ENCODE assay signal across 15 mouse cellular contexts in the genomic region with DNA sequence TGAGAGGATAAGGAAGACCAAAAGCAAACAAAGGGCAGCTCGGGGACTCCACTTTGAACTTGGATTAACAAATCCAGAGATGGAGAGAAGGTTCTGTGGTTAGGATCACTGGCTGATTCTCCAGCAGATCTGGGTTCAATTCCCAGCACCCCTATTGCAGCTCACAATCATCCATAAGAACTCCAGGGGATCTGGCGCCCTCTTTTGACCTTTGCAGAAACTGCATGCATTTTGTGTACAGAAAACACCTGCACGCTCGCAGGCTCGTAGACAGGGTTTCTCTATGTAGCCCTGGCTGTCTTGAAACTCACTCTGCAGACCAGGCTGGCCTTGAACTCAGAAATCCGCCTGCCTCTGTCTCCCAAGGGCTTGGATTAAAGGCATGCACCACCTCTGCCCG.
DNase-seq lines count a peak whose midpoint lies in the region; ATAC-seq and TF ChIP-seq lines count a peak whose summit lies in the region.
"Had no signal": no experiment of that assay in that cellular context is flagged by ENCODE, and none has a peak within 500 bp of the region (broad histone marks: within the 10 kb centered on the region; RNA-seq: fewer than 3 reads in every experiment).

No protein-coding gene starts in this region.

- H3K9me3 ChIP-seq in forebrain, postnatal 0 days (ENCODE audit: low read length), result no peaks in the 10 kb centered on the region
- H3K9me3 ChIP-seq in forebrain, embryonic 15.5 days, result no peaks in the 10 kb centered on the region
- no peaks in the 10 kb centered on the region for H3K9me3 ChIP-seq in lung, embryonic 14.5 days (ENCODE audit: low read depth, low read length)
- H3K9me3 ChIP-seq in ES-Bruce4 (replicated peaks; ENCODE audit: control insufficient read depth, insufficient read depth, low read length, poor library complexity, severe bottlenecking), result no peaks in the 10 kb centered on the region
- H3K9me3 ChIP-seq: heart, embryonic 10.5 days; limb, embryonic 12.5 days; lung, embryonic 15.5 days had no signal

- peak; percentile 29; the same call in 1 of the 2 replicates for TF ChIP-seq CTCF in forebrain, postnatal 0 days (IDR thresholded peaks at IDR 0.05; ENCODE audit: low read depth)
- no peak for TF ChIP-seq CTCF in lung, embryonic 14.5 days (IDR thresholded peaks at IDR 0.05; ENCODE audit: low read depth)
- peak; percentile 43 for TF ChIP-seq CTCF in ES-Bruce4 (IDR thresholded peaks at IDR 0.05; ENCODE audit: low read depth, low read length)

- ATAC-seq in forebrain, postnatal 0 days, result no peak
- ATAC-seq in forebrain, embryonic 15.5 days (replicated peaks), result no peak
- no peak for ATAC-seq in lung, embryonic 14.5 days (ENCODE audit: insufficient read depth)

- peaks cover 9% of the 10 kb centered on the region; the same call in 1 of the 2 replicates for H3K36me3 ChIP-seq in forebrain, postnatal 0 days (ENCODE audit: insufficient read depth)
- peaks cover 4% of the 10 kb centered on the region; the same call in 1 of the 2 replicates for H3K36me3 ChIP-seq in forebrain, embryonic 15.5 days
- peaks cover 5% of the 10 kb centered on the region; the same call in 1 of the 2 replicates for H3K36me3 ChIP-seq in lung, embryonic 14.5 days (ENCODE audit: insufficient read depth)
- H3K36me3 ChIP-seq in ES-Bruce4 (ENCODE audit: control insufficient read depth, insufficient read depth, low read length, poor library complexity, severe bottlenecking), result no peaks in the 10 kb centered on the region; the same call in 1 of the 2 replicates
- H3K36me3 ChIP-seq: lung, embryonic 15.5 days had no signal

- no peak for DNase-seq in forebrain, postnatal 0 days
- peak; percentile 18 for DNase-seq in lung, embryonic 14.5 days
- no peak for DNase-seq in lung, adult 18-20 months
- DNase-seq in induced T-regulatory cell, adult 2 months (ENCODE audit: low read depth), result peak; percentile 52
- no peak for DNase-seq in gastrocnemius, adult 8-10 months (ENCODE audit: low spot score in 2 of 2)
- DNase-seq in cerebellum, postnatal 10 days, result no peak
- DNase-seq: adrenal gland, postnatal 25 days; heart, postnatal 4 days; kidney, postnatal 25 days; layer of hippocampus, postnatal 36 days had no signal

- no peak for TF ChIP-seq POLR2A in ES-Bruce4 (IDR thresholded peaks at IDR 0.05; ENCODE audit: insufficient read depth, low read length)

- TF ChIP-seq EP300 in ES-Bruce4 (IDR thresholded peaks at IDR 0.05; ENCODE audit: insufficient read depth, low read depth, low read length), result no peak

- no peak overlapping the region for H3K27ac ChIP-seq in forebrain, postnatal 0 days (ENCODE audit: low read depth, low read length)
- H3K27ac ChIP-seq in forebrain, embryonic 15.5 days (replicated peaks), result no peak overlapping the region
- no peak overlapping the region for H3K27ac ChIP-seq in lung, embryonic 14.5 days (ENCODE audit: low read depth)
- no peak overlapping the region for H3K27ac ChIP-seq in ES-Bruce4 (ENCODE audit: insufficient read depth, low read length)
- H3K27ac ChIP-seq: heart, embryonic 10.5 days; limb, embryonic 12.5 days; lung, embryonic 15.5 days had no signal

- H3K9ac ChIP-seq in forebrain, postnatal 0 days, result no peak overlapping the region
- no peak overlapping the region for H3K9ac ChIP-seq in forebrain, embryonic 15.5 days (replicated peaks)
- no peak overlapping the region for H3K9ac ChIP-seq in lung, embryonic 14.5 days
- no peak overlapping the region for H3K9ac ChIP-seq in ES-Bruce4 (ENCODE audit: low read depth, poor library complexity, severe bottlenecking)
- H3K9ac ChIP-seq: limb, embryonic 12.5 days; lung, embryonic 15.5 days had no signal

- H3K4me3 ChIP-seq in forebrain, postnatal 0 days (ENCODE audit: low read depth, low read length), result no peak overlapping the region
- no peak overlapping the region for H3K4me3 ChIP-seq in forebrain, embryonic 15.5 days
- no peak overlapping the region for H3K4me3 ChIP-seq in lung, embryonic 14.5 days (ENCODE audit: low read depth, low read length)
- H3K4me3 ChIP-seq in ES-Bruce4 (ENCODE audit: low read depth, low read length), result no peak overlapping the region
- H3K4me3 ChIP-seq: heart, embryonic 10.5 days; limb, embryonic 12.5 days; lung, embryonic 15.5 days had no signal

- 0 out of 2 replicates have a peak, but pooled peaks cover 4% of the 10 kb centered on the region for H3K4me1 ChIP-seq in forebrain, postnatal 0 days (ENCODE audit: insufficient read depth)
- peaks cover 8% of the 10 kb centered on the region for H3K4me1 ChIP-seq in forebrain, embryonic 15.5 days
- no peaks in the 10 kb centered on the region for H3K4me1 ChIP-seq in lung, embryonic 14.5 days (ENCODE audit: insufficient read depth)
- H3K4me1 ChIP-seq in ES-Bruce4 (ENCODE audit: control insufficient read depth, insufficient read depth, low read length), result no peaks in the 10 kb centered on the region
- H3K4me1 ChIP-seq: heart, embryonic 10.5 days; lung, embryonic 15.5 days had no signal

- WGBS in forebrain, postnatal 0 days, result 87% methylated on average over 7 of the region's 7 CpGs
- 91% methylated on average over 7 of the region's 7 CpGs for WGBS in forebrain, embryonic 15.5 days
- WGBS in lung, embryonic 14.5 days, result 86% methylated on average over 7 of the region's 7 CpGs

- no peak overlapping the region for H3K4me2 ChIP-seq in forebrain, postnatal 0 days (ENCODE audit: low read depth)
- H3K4me2 ChIP-seq in forebrain, embryonic 15.5 days (replicated peaks), result no peak overlapping the region
- no peak overlapping the region for H3K4me2 ChIP-seq in lung, embryonic 14.5 days
- H3K4me2 ChIP-seq: limb, embryonic 12.5 days; lung, embryonic 15.5 days had no signal

- no peaks in the 10 kb centered on the region for H3K27me3 ChIP-seq in forebrain, postnatal 0 days (ENCODE audit: insufficient read depth, low read length)
- no peaks in the 10 kb centered on the region for H3K27me3 ChIP-seq in forebrain, embryonic 15.5 days
- H3K27me3 ChIP-seq in lung, embryonic 14.5 days (ENCODE audit: insufficient read depth, low read length), result no peaks in the 10 kb centered on the region
- H3K27me3 ChIP-seq in ES-Bruce4 (ENCODE audit: control insufficient read depth, insufficient read depth, low read length, poor library complexity, severe bottlenecking), result no peaks in the 10 kb centered on the region
- H3K27me3 ChIP-seq: limb, embryonic 12.5 days; lung, embryonic 15.5 days had no signal

Comparison
In these comparisons a context has a peak if more than half of its experiments do, and no peak if none do; other contexts are left out.
1. DNase-seq: peak in lung, embryonic 14.5 days (single experiment) and induced T-regulatory cell, adult 2 months (single experiment); none in forebrain, postnatal 0 days (single experiment), lung, adult 18-20 months (0 of 2), gastrocnemius, adult 8-10 months (0 of 2) and cerebellum, postnatal 10 days (0 of 2).